Mouse (Mus musculus): ENCODE results near the gene Camk2b.
"Not testable (repeated sequence)": the region's sequence is repeated elsewhere in the genome, so short reads cannot be mapped to it uniquely, and the experiment has no call there.

Gene Camk2b

GRCm38 (mm10) chr11:6011879-6012278 lies 54.3 kb downstream of the Camk2b start:
- DNase-seq: no peak

- DNase-seq: not testable (repeated sequence)
Measured at GRCm38 (mm10) chr11:6010751-6011482, 55.2 kb downstream of the Camk2b start.

- DNase-seq: not testable (repeated sequence)
Measured at GRCm38 (mm10) chr11:6007779-6008128, 58.4 kb downstream of the Camk2b start.

GRCm38 (mm10) chr11:6007010-6007778 lies 59.0 kb downstream of the Camk2b start:
- not testable (repeated sequence) for DNase-seq

GRCm38 (mm10) chr11:6006351-6007009 lies 59.7 kb downstream of the Camk2b start:
- DNase-seq: not testable (repeated sequence)

- DNase-seq: not testable (repeated sequence)
Measured at GRCm38 (mm10) chr11:6005374-6006043, 60.7 kb downstream of the Camk2b start.

GRCm38 (mm10) chr11:6003046-6003639 lies 63.0 kb downstream of the Camk2b start:
- peak; percentile 33 for DNase-seq

- no peak for DNase-seq
Measured at GRCm38 (mm10) chr11:6001981-6002649, 64.0 kb downstream of the Camk2b start.

- DNase-seq: no peak
Measured at GRCm38 (mm10) chr11:6000961-6001682, 65.0 kb downstream of the Camk2b start.

GRCm38 (mm10) chr11:5999832-6000771 lies 66.1 kb downstream of the Camk2b start:
- peak; percentile 92 for DNase-seq

GRCm38 (mm10) chr11:5998472-5998871 lies 67.7 kb downstream of the Camk2b start:
- no peak for DNase-seq

GRCm38 (mm10) chr11:5995989-5996388 lies 70.2 kb downstream of the Camk2b start:
- DNase-seq: peak; percentile 85

- no peak for DNase-seq
Measured at GRCm38 (mm10) chr11:5994880-5995279, 71.3 kb downstream of the Camk2b start.

GRCm38 (mm10) chr11:5994212-5994611 lies 72.0 kb downstream of the Camk2b start:
- no peak for DNase-seq

- DNase-seq: peak; percentile 81
Measured at GRCm38 (mm10) chr11:5990910-5991309, 75.3 kb downstream of the Camk2b start.

GRCm38 (mm10) chr11:5989954-5990593 lies 76.1 kb downstream of the Camk2b start:
- DNase-seq: no peak

GRCm38 (mm10) chr11:5988126-5988525 lies 78.0 kb downstream of the Camk2b start:
- DNase-seq: no peak

- DNase-seq: no peak
Measured at GRCm38 (mm10) chr11:5983629-5984028, 82.5 kb downstream of the Camk2b start.

- no peak for DNase-seq
Measured at GRCm38 (mm10) chr11:5981323-5981722, 84.8 kb downstream of the Camk2b start.

GRCm38 (mm10) chr11:5980561-5980960 lies 85.6 kb downstream of the Camk2b start:
- DNase-seq: no peak
